In the genomic region with DNA sequence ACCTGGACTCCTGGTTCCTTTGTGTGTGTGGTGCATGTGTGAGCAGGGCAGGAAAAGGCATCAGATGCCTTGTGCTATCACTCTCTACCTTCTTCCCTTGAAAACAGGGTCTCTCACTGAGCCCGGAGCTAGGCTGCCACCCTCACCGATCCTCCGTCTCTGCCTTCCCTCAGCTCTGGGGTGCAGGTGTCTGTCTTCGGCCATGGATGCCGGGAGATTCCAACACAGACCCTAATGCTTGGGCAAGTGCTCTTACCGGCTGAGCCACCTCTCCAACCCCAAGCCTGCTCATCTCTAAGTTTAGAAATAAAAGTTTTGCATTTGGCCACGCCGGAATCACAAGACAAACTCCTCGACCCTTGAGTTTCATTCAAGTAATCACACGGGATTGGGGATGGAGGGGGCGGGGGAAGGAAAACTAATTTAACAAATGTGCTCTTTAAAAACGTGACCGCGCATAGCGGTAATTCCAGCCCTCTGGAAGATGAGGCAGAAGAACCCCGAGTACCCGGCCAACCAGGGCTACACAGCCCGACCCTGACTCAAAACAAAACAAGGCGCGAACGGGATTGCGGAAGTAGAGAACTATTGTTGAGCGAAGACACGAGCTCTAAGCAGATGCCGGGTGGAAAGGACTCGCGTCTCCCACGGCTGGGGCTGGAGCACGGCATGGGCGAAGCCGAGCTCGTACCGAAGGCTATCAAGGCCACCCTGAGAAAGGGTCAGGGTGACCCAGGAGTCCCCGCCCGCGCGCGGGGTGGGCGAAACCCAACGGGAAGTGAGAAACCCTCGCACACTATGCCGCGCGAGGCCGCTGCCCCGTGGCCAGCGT, we compare ENCODE assay signal across 8 mouse cellular contexts. TPM values are rescaled to one million over a fixed set of nuclear protein-coding genes. Genes with fewer than 3 reads are reported as not detected.
A peak's percentile ranks its signal among the peaks of the same experiment; 100 is the strongest.
DNase-seq lines count a peak whose midpoint lies in the region; ATAC-seq and TF ChIP-seq lines count a peak whose summit lies in the region.

No protein-coding gene starts in this region.

- peak overlapping the region; percentile 79 for H3K4me2 ChIP-seq in kidney, embryonic 15.5 days
- peak overlapping the region; percentile 71 for H3K4me2 ChIP-seq in forebrain, embryonic 11.5 days (ENCODE audit: low read depth, low read length, severe bottlenecking)
- H3K4me2 ChIP-seq in limb, embryonic 11.5 days (ENCODE audit: low read depth, severe bottlenecking): peak overlapping the region; percentile 60
- H3K4me2 ChIP-seq in neural tube, embryonic 11.5 days (ENCODE audit: low read depth): peak overlapping the region; percentile 81

- WGBS in kidney, embryonic 15.5 days: under 1% methylated on average over 47 of the region's 47 CpGs
- under 1% methylated on average over 47 of the region's 47 CpGs for WGBS in forebrain, embryonic 11.5 days
- WGBS in limb, embryonic 11.5 days: under 1% methylated on average over 47 of the region's 47 CpGs
- WGBS in neural tube, embryonic 11.5 days: under 1% methylated on average over 47 of the region's 47 CpGs

- no peak for TF ChIP-seq CTCF in MEL (IDR thresholded peaks at IDR 0.05 in 2 of 3, conservative IDR thresholded peaks at IDR 0.05 in 1 of 3; ENCODE audit: control insufficient read depth in 1 of 3, insufficient read depth in 1 of 3, low read depth in 2 of 3, low read length in 3 of 3, poor library complexity in 1 of 3, severe bottlenecking in 1 of 3)

- no peaks in the 10 kb centered on the region for H3K27me3 ChIP-seq in kidney, embryonic 15.5 days
- H3K27me3 ChIP-seq in MEL (ENCODE audit: control insufficient read depth in 1 of 2, insufficient read depth in 2 of 2, low read length in 2 of 2): no peaks in the 10 kb centered on the region
- no peaks in the 10 kb centered on the region for H3K27me3 ChIP-seq in forebrain, embryonic 11.5 days (ENCODE audit: control insufficient read depth, insufficient read depth, low read length)
- no peaks in the 10 kb centered on the region for H3K27me3 ChIP-seq in limb, embryonic 11.5 days (ENCODE audit: control insufficient read depth, insufficient read depth, low read length)
- no peaks in the 10 kb centered on the region for H3K27me3 ChIP-seq in neural tube, embryonic 11.5 days (ENCODE audit: control insufficient read depth, insufficient read depth, low read length)

- TF ChIP-seq POLR2A in MEL (IDR thresholded peaks at IDR 0.05; ENCODE audit: control insufficient read depth in 1 of 2, insufficient read depth in 1 of 2, low read depth in 1 of 2, low read length in 2 of 2, poor library complexity in 1 of 2): no peak

- peaks cover 7% of the 10 kb centered on the region for H3K4me1 ChIP-seq in kidney, embryonic 15.5 days
- peaks cover 16 to 19% of the 10 kb centered on the region in 2 experiments for H3K4me1 ChIP-seq in MEL (ENCODE audit: control insufficient read depth in 1 of 2, insufficient read depth in 2 of 2, low read length in 2 of 2)
- no peaks in the 10 kb centered on the region for H3K4me1 ChIP-seq in forebrain, embryonic 11.5 days (replicated peaks; ENCODE audit: control insufficient read depth, insufficient read depth, low read length)
- 0 out of 2 replicates have a peak, but pooled peaks cover 3% of the 10 kb centered on the region for H3K4me1 ChIP-seq in limb, embryonic 11.5 days (ENCODE audit: control insufficient read depth, insufficient read depth, low read length)
- 0 out of 2 replicates have a peak, but pooled peaks cover 2% of the 10 kb centered on the region for H3K4me1 ChIP-seq in neural tube, embryonic 11.5 days (ENCODE audit: control insufficient read depth, insufficient read depth, low read length)

- peaks cover 47% of the 10 kb centered on the region for H3K79me2 ChIP-seq in MEL (ENCODE audit: control insufficient read depth, insufficient read depth, low read length, poor library complexity)

- H3K4me3 ChIP-seq in kidney, embryonic 15.5 days (replicated peaks): peak overlapping the region; percentile 100
- peak overlapping the region; percentile 84 to 95 for H3K4me3 ChIP-seq in MEL (ENCODE audit: control insufficient read depth in 1 of 2, insufficient read depth in 1 of 2, low read depth in 2 of 2, low read length in 2 of 2)
- H3K4me3 ChIP-seq in forebrain, embryonic 11.5 days (ENCODE audit: low read depth, low read length): peak overlapping the region; percentile 94
- H3K4me3 ChIP-seq in limb, embryonic 11.5 days (ENCODE audit: low read depth, low read length): peak overlapping the region; percentile 93
- H3K4me3 ChIP-seq in neural tube, embryonic 11.5 days (ENCODE audit: low read depth, low read length): peak overlapping the region; percentile 97

- no peak for DNase-seq in kidney, postnatal 25 days
- DNase-seq in MEL (ENCODE audit: low read depth, low spot score): peak; percentile 77
- peak; percentile 66 for DNase-seq in forebrain, embryonic 11.5 days (ENCODE audit: low spot score)
- peak; percentile 66 for DNase-seq in limb, embryonic 11.5 days (ENCODE audit: low spot score)
- DNase-seq in neural tube, embryonic 11.5 days (ENCODE audit: low spot score): peak; percentile 66
- no peak for DNase-seq in adrenal gland, adult 8-10 months
- no peak for DNase-seq in frontal cortex, adult 2 months (ENCODE audit: extremely low spot score in 1 of 2, low spot score in 1 of 2)

- H3K27ac ChIP-seq in kidney, embryonic 15.5 days: peak overlapping the region; percentile 88
- peak overlapping the region; percentile 40 for H3K27ac ChIP-seq in MEL (ENCODE audit: control insufficient read depth, low read depth, low read length)
- peak overlapping the region; percentile 59 for H3K27ac ChIP-seq in forebrain, embryonic 11.5 days (ENCODE audit: low read depth, low read length)
- peak overlapping the region; percentile 25 for H3K27ac ChIP-seq in limb, embryonic 11.5 days (replicated peaks; ENCODE audit: low read depth, low read length)
- peak overlapping the region; percentile 72; the same call in 1 of the 2 replicates for H3K27ac ChIP-seq in neural tube, embryonic 11.5 days (ENCODE audit: low read depth, low read length)

- peak; percentile 72 for ATAC-seq in kidney, embryonic 15.5 days (replicated peaks; ENCODE audit: low FRiP score)
- ATAC-seq in forebrain, embryonic 11.5 days (replicated peaks; ENCODE audit: low FRiP score): peak; percentile 7
- peak; percentile 61 for ATAC-seq in limb, embryonic 11.5 days (ENCODE audit: insufficient number of reproducible peaks, low FRiP score, low TSS enrichment, low read depth)
- ATAC-seq in neural tube, embryonic 11.5 days (ENCODE audit: insufficient read depth, low FRiP score, low TSS enrichment): no peak; the same call in none of the 2 replicates

- TF ChIP-seq RAD21 in MEL (IDR thresholded peaks at IDR 0.05; ENCODE audit: low read depth, low read length): no peak

- peak overlapping the region; percentile 85 for H3K9ac ChIP-seq in kidney, embryonic 15.5 days
- peak overlapping the region; percentile 98 for H3K9ac ChIP-seq in MEL (ENCODE audit: control insufficient read depth, low read depth, low read length, poor library complexity, severe bottlenecking)
- peak overlapping the region; percentile 90 for H3K9ac ChIP-seq in forebrain, embryonic 11.5 days (ENCODE audit: low read length)
- peak overlapping the region; percentile 73 for H3K9ac ChIP-seq in limb, embryonic 11.5 days (ENCODE audit: low read length)
- H3K9ac ChIP-seq in neural tube, embryonic 11.5 days (ENCODE audit: low read length): peak overlapping the region; percentile 88

- H3K36me3 ChIP-seq in kidney, embryonic 15.5 days: peaks cover 12% of the 10 kb centered on the region
- H3K36me3 ChIP-seq in MEL (ENCODE audit: control insufficient read depth in 1 of 2, insufficient read depth in 2 of 2, low read length in 2 of 2): peaks cover 16 to 45% of the 10 kb centered on the region in 2 experiments
- no peaks in the 10 kb centered on the region for H3K36me3 ChIP-seq in forebrain, embryonic 11.5 days (ENCODE audit: control insufficient read depth, insufficient read depth, low read length)
- no peaks in the 10 kb centered on the region for H3K36me3 ChIP-seq in limb, embryonic 11.5 days (ENCODE audit: control insufficient read depth, insufficient read depth, low read length)
- no peaks in the 10 kb centered on the region for H3K36me3 ChIP-seq in neural tube, embryonic 11.5 days (ENCODE audit: control insufficient read depth, insufficient read depth, low read length)

- H3K9me3 ChIP-seq in kidney, embryonic 15.5 days (replicated peaks): no peaks in the 10 kb centered on the region
- H3K9me3 ChIP-seq in MEL (replicated peaks; ENCODE audit: insufficient read depth, low read length): no peaks in the 10 kb centered on the region
- H3K9me3 ChIP-seq in forebrain, embryonic 11.5 days (ENCODE audit: control insufficient read depth, low read length): no peaks in the 10 kb centered on the region
- no peaks in the 10 kb centered on the region for H3K9me3 ChIP-seq in limb, embryonic 11.5 days (ENCODE audit: control insufficient read depth, low read length)
- no peaks in the 10 kb centered on the region for H3K9me3 ChIP-seq in neural tube, embryonic 11.5 days (ENCODE audit: control insufficient read depth, low read length)

- TF ChIP-seq EP300 in MEL (IDR thresholded peaks at IDR 0.05; ENCODE audit: low read depth in 1 of 2, low read length in 2 of 2): no peak

TF ChIP-seq in MEL, 35 proteins besides CTCF, POLR2A, EP300 and RAD21 (continues in another document):
- TF ChIP-seq MXI1 (IDR thresholded peaks at IDR 0.05; ENCODE audit: low read depth, low read length): peak; percentile 83

RNA-seq across cellular contexts. Expression of a gene that starts 18.3 kb away (rescaled TPM):
- polyA plus RNA-seq in kidney, embryonic 15.5 days (2015; fragmentation: Nextera tagmentation; extraction: Ambion mirVana): 59.3 and 63.3 TPM in 2 replicates
- total RNA-seq in MEL (2012; rRNA removed): 40.8 and 50.3 TPM in 2 replicates
- 10 to 100 TPM in 1 of 2 experiments, not detected in 1; 42.4 TPM for polyA plus RNA-seq in MEL (2012; ENCODE audit: insufficient read depth in 1 of 2, insufficient read length in 2 of 2, low read depth in 1 of 2, low replicate concordance in 2 of 2, missing spikeins in 1 of 2)
- 102 and 114 TPM in 2 replicates for polyA plus RNA-seq in forebrain, embryonic 11.5 days (2014; fragmentation: Nextera tagmentation; extraction: Ambion mirVana)
- polyA plus RNA-seq in limb, embryonic 11.5 days (2014; fragmentation: Nextera tagmentation; extraction: Ambion mirVana): 84.6 and 91.9 TPM in 2 replicates
- 90.2 and 95.9 TPM in 2 replicates for polyA plus RNA-seq in neural tube, embryonic 11.5 days (2014; fragmentation: Nextera tagmentation; extraction: Ambion mirVana)
- total RNA-seq in adrenal gland, adult 8-10 months (2022): 10 to 100 TPM; 17.8 to 24.3 (median 19.9) TPM
- 20.8 and 22.1 TPM in 2 replicates for polyA plus RNA-seq in frontal cortex, adult 2 months (2012; rRNA removed)

RNA-seq across cellular contexts. Expression of a gene that starts 22.6 kb away (rescaled TPM):
- 6.0 and 7.7 TPM in 2 replicates for polyA plus RNA-seq in kidney, embryonic 15.5 days (2015; fragmentation: Nextera tagmentation; extraction: Ambion mirVana)
- 4.1 and 4.2 TPM in 2 replicates for total RNA-seq in MEL (2012; rRNA removed)
- 1 to 10 TPM in 1 of 2 experiments, not detected in 1; 8.6 TPM for polyA plus RNA-seq in MEL (2012; ENCODE audit: insufficient read depth in 1 of 2, insufficient read length in 2 of 2, low read depth in 1 of 2, low replicate concordance in 2 of 2, missing spikeins in 1 of 2)
- polyA plus RNA-seq in forebrain, embryonic 11.5 days (2014; fragmentation: Nextera tagmentation; extraction: Ambion mirVana): 8.8 and 8.9 TPM in 2 replicates
- 6.4 and 6.5 TPM in 2 replicates for polyA plus RNA-seq in limb, embryonic 11.5 days (2014; fragmentation: Nextera tagmentation; extraction: Ambion mirVana)
- polyA plus RNA-seq in neural tube, embryonic 11.5 days (2014; fragmentation: Nextera tagmentation; extraction: Ambion mirVana): 10.6 and 14.4 TPM in 2 replicates
- 10 to 100 TPM in 1 of 4 experiments, 1 to 10 TPM in 3; 6.6 to 10.2 (median 8.9) TPM for total RNA-seq in adrenal gland, adult 8-10 months (2022)
- polyA plus RNA-seq in frontal cortex, adult 2 months (2012; rRNA removed): 11.9 and 13.0 TPM in 2 replicates

Comparison
In these comparisons a context has a peak if more than half of its experiments do, and no peak if none do; other contexts are left out.
1. H3K27ac ChIP-seq: peak in every context shown above with its lines; median percentile 88 in kidney, embryonic 15.5 days; 72 in neural tube, embryonic 11.5 days; 59 in forebrain, embryonic 11.5 days; 40 in MEL; 25 in limb, embryonic 11.5 days.
2. DNase-seq: peak in MEL (single experiment), forebrain, embryonic 11.5 days (single experiment), limb, embryonic 11.5 days (single experiment) and neural tube, embryonic 11.5 days (single experiment); none in kidney, postnatal 25 days (0 of 2), adrenal gland, adult 8-10 months (single experiment) and frontal cortex, adult 2 months (0 of 2).
3. Peak in every context shown above with its lines, with median percentiles within 50 percentile points of each other: H3K4me2 ChIP-seq, H3K4me3 ChIP-seq and H3K9ac ChIP-seq.